Mouse (Mus musculus) spleen, adult 2 months (tissue): ENCODE data around the gene Ets1.

Experiments used
- CTCF ChIP-seq: fragments of 200-500 bp; IDR thresholded peaks from 2 replicates; pipeline ENCODE4 v1.5.1; 2011; ENCODE audit warnings: mild to moderate bottlenecking, inconsistent platforms; ENCODE audit not compliant: insufficient read depth, insufficient read length, insufficient replicate concordance; ENCODE audit errors: extremely low read depth
- POLR2A ChIP-seq: fragments of 200-500 bp; IDR thresholded peaks from 2 replicates; pipeline ENCODE4 v1.6.1; 2011; ENCODE audit warnings: low read depth, low read length, inconsistent platforms

GRCm38 (mm10) chr9:32667518-32667908, 31.5 kb downstream of the Ets1 start:
- TF ChIP-seq CTCF (no peak), POLR2A (no peak)
